Mouse (Mus musculus) ES-Bruce4 (cell line): ENCODE measurements around the gene Tmem246.

Source experiments
- CTCF ChIP-seq: IDR thresholded peaks from one replicate; pipeline ENCODE4 v1.8.1; 2011; ENCODE audit warnings: low read depth, low read length
- POLR2A ChIP-seq: IDR thresholded peaks from one replicate; pipeline ENCODE4 v1.8.1; 2011; ENCODE audit warnings: low read length; ENCODE audit not compliant: insufficient read depth

GRCm38 (mm10) chr4:49546026-49546425 is 51.6 kb downstream of the Tmem246 start:
- TF ChIP-seq CTCF, result no peak
- TF ChIP-seq POLR2A, result no peak
